Mouse (Mus musculus) kidney, adult 9 months (tissue): ENCODE results near the gene Cops4.

Source experiments
- DNase-seq: peaks from one replicate; pipeline ENCODE4 v3.0.0; 2022

Cops4 gene

GRCm38 (mm10) chr5:100546294-100547080, 28.4 kb downstream of the Cops4 start:
- DNase-seq = peak; percentile 23

- no peak for DNase-seq
Observed at GRCm38 (mm10) chr5:100548236-100548635, 30.1 kb downstream of the Cops4 start.

- DNase-seq = no peak
Observed at GRCm38 (mm10) chr5:100549311-100549710, 31.2 kb downstream of the Cops4 start.

GRCm38 (mm10) chr5:100550151-100550550, 32.0 kb downstream of the Cops4 start:
- no peak for DNase-seq

GRCm38 (mm10) chr5:100551952-100552351, 33.8 kb downstream of the Cops4 start:
- DNase-seq = no peak

GRCm38 (mm10) chr5:100553426-100553825, 35.3 kb downstream of the Cops4 start:
- DNase-seq = no peak

GRCm38 (mm10) chr5:100557019-100557418, 38.9 kb downstream of the Cops4 start:
- no peak for DNase-seq

- peak; percentile 58 for DNase-seq
Observed at GRCm38 (mm10) chr5:100557537-100557936, 39.4 kb downstream of the Cops4 start.

GRCm38 (mm10) chr5:100558783-100559182, 40.7 kb downstream of the Cops4 start:
- no peak for DNase-seq

- no peak for DNase-seq
Observed at GRCm38 (mm10) chr5:100559357-100559756, 41.2 kb downstream of the Cops4 start.

- no peak for DNase-seq
Observed at GRCm38 (mm10) chr5:100562702-100563101, 44.6 kb downstream of the Cops4 start.

GRCm38 (mm10) chr5:100566798-100567197, 48.7 kb downstream of the Cops4 start:
- DNase-seq = peak; percentile 40

GRCm38 (mm10) chr5:100567258-100568032, 49.3 kb downstream of the Cops4 start:
- peak; percentile 80 for DNase-seq

GRCm38 (mm10) chr5:100568177-100568576, 50.1 kb downstream of the Cops4 start:
- DNase-seq = no peak

GRCm38 (mm10) chr5:100568802-100569201, 50.7 kb downstream of the Cops4 start:
- DNase-seq = no peak

- no peak for DNase-seq
Observed at GRCm38 (mm10) chr5:100569250-100569934, 51.3 kb downstream of the Cops4 start.

- DNase-seq = no peak
Observed at GRCm38 (mm10) chr5:100569997-100570595, 52.0 kb downstream of the Cops4 start.

- DNase-seq = no peak
Observed at GRCm38 (mm10) chr5:100570716-100571115, 52.6 kb downstream of the Cops4 start.

- DNase-seq = no peak
Observed at GRCm38 (mm10) chr5:100572069-100572468, 54.0 kb downstream of the Cops4 start, which contains the start of gene Plac8. TSS of gene Plac8 (minus strand) at chr5:100572245.

- no peak for DNase-seq
Observed at GRCm38 (mm10) chr5:100573256-100573655, 55.1 kb downstream of the Cops4 start.

GRCm38 (mm10) chr5:100574771-100575170, 56.7 kb downstream of the Cops4 start:
- DNase-seq = no peak

GRCm38 (mm10) chr5:100578863-100579411, 60.8 kb downstream of the Cops4 start:
- DNase-seq = no peak
